Mouse (Mus musculus): ENCODE data around the gene Gm20696.

GRCm38 (mm10) chr6:99383846-99384472 lies 282.6 kb downstream of the Gm20696 start:
- TF ChIP-seq GATA1 (IDR thresholded peaks at IDR 0.05; ENCODE audit: borderline replicate concordance, low read length) (no peak), FLI1 (IDR thresholded peaks at IDR 0.05; ENCODE audit: low read length) (no peak)
